Mouse (Mus musculus): Measurements from ENCODE around the gene Usp4. TPM values are rescaled to one million over a fixed set of nuclear protein-coding genes. Genes with fewer than 3 reads are reported as not detected.

The Usp4 gene
- polyA plus RNA-seq, 1 experiment: 89.4 TPM

- Histone ChIP-seq H3K27me3 (ENCODE audit: control insufficient read depth, insufficient read depth, insufficient read length) (no peaks in the 10 kb centered on the region), H3K4me2 (ENCODE audit: low read depth) (no peak overlapping the region), H3K79me2 (ENCODE audit: control insufficient read depth, insufficient read depth) (peaks cover 21% of the 10 kb centered on the region), H3K4me3 (no peak overlapping the region), H3ac (ENCODE audit: control insufficient read depth, insufficient read length) (no peak overlapping the region), H3K36me3 (ENCODE audit: control insufficient read depth, insufficient read depth) (no peaks in the 10 kb centered on the region)
- TF ChIP-seq MYOD1 (IDR thresholded peaks at IDR 0.05; ENCODE audit: control insufficient read depth in 1 of 3, insufficient read length in 2 of 3, low read depth in 2 of 3) (no peak), POLR2AphosphoS2 (IDR thresholded peaks at IDR 0.05; ENCODE audit: insufficient read length, low read depth) (no peak), CEBPB (IDR thresholded peaks at IDR 0.05; ENCODE audit: insufficient read depth, poor library complexity, severe bottlenecking) (no peak), REST (IDR thresholded peaks at IDR 0.05; ENCODE audit: insufficient read depth, insufficient read length) (no peak), MYOG (IDR thresholded peaks at IDR 0.05; ENCODE audit: control insufficient read depth in 1 of 3, insufficient read depth in 1 of 3, insufficient read length in 2 of 3, low read depth in 2 of 3) (no peak), TCF12 (IDR thresholded peaks at IDR 0.05; ENCODE audit: insufficient read depth, poor library complexity, severe bottlenecking) (no peak), POLR2A (IDR thresholded peaks at IDR 0.05; ENCODE audit: insufficient read length, low read depth) (no peak), USF1 (IDR thresholded peaks at IDR 0.05; ENCODE audit: low read depth) (no peak), E2F4 (IDR thresholded peaks at IDR 0.05; ENCODE audit: insufficient read depth) (no peak), TCF3 (IDR thresholded peaks at IDR 0.05; ENCODE audit: insufficient read length, low read depth) (no peak), SRF (IDR thresholded peaks at IDR 0.05; ENCODE audit: control insufficient read depth, insufficient read length, low read depth) (no peak), MAX (IDR thresholded peaks at IDR 0.05; ENCODE audit: low read depth) (no peak)
Measured at GRCm38 (mm10) chr9:108343835-108344234, 3.8 kb upstream of the Usp4 start.

- no peaks in the 10 kb centered on the region for H3K36me3 ChIP-seq (ENCODE audit: control insufficient read depth, insufficient read depth)
- H3K4me2 ChIP-seq (ENCODE audit: low read depth): no peak overlapping the region
- TF ChIP-seq TCF3 (IDR thresholded peaks at IDR 0.05; ENCODE audit: insufficient read length, low read depth) (no peak), POLR2A (IDR thresholded peaks at IDR 0.05; ENCODE audit: insufficient read length, low read depth) (no peak), USF1 (IDR thresholded peaks at IDR 0.05; ENCODE audit: low read depth) (no peak), REST (IDR thresholded peaks at IDR 0.05; ENCODE audit: insufficient read depth, insufficient read length) (no peak), CEBPB (IDR thresholded peaks at IDR 0.05; ENCODE audit: insufficient read depth, poor library complexity, severe bottlenecking) (no peak)
- H3K79me2 ChIP-seq (ENCODE audit: control insufficient read depth, insufficient read depth): peaks cover 26% of the 10 kb centered on the region
- no peak overlapping the region for H3ac ChIP-seq (ENCODE audit: control insufficient read depth, insufficient read length)
- H3K4me3 ChIP-seq: no peak overlapping the region
- H3K27me3 ChIP-seq (ENCODE audit: control insufficient read depth, insufficient read depth, insufficient read length): no peaks in the 10 kb centered on the region
Measured at GRCm38 (mm10) chr9:108344471-108344870, 3.2 kb upstream of the Usp4 start.

GRCm38 (mm10) chr9:108347024-108347423, 629 bp upstream of the Usp4 start:
- Histone ChIP-seq H3K4me2 (ENCODE audit: low read depth) (peak overlapping the region; percentile 90), H3ac (ENCODE audit: control insufficient read depth, insufficient read length) (peak overlapping the region; percentile 98), H3K36me3 (ENCODE audit: control insufficient read depth, insufficient read depth) (peaks cover 22% of the 10 kb centered on the region), H3K4me3 (peak overlapping the region; percentile 87), H3K79me2 (ENCODE audit: control insufficient read depth, insufficient read depth) (peaks cover 36% of the 10 kb centered on the region), H3K27me3 (ENCODE audit: control insufficient read depth, insufficient read depth, insufficient read length) (no peaks in the 10 kb centered on the region)
- TF ChIP-seq SRF (IDR thresholded peaks at IDR 0.05; ENCODE audit: control insufficient read depth, insufficient read length, low read depth) (no peak), USF1 (IDR thresholded peaks at IDR 0.05; ENCODE audit: low read depth) (no peak)

GRCm38 (mm10) chr9:108348290-108348680, 632 bp downstream of the Usp4 start:
- no peak for TF ChIP-seq TCF12 (IDR thresholded peaks at IDR 0.05; ENCODE audit: insufficient read depth, poor library complexity, severe bottlenecking)
- no peak for TF ChIP-seq TCF3 (IDR thresholded peaks at IDR 0.05; ENCODE audit: insufficient read length, low read depth)
- TF ChIP-seq USF1 (IDR thresholded peaks at IDR 0.05; ENCODE audit: low read depth): no peak
- no peak for TF ChIP-seq MYOG (IDR thresholded peaks at IDR 0.05; ENCODE audit: control insufficient read depth in 1 of 3, insufficient read depth in 1 of 3, insufficient read length in 2 of 3, low read depth in 2 of 3)
- no peak for TF ChIP-seq REST (IDR thresholded peaks at IDR 0.05; ENCODE audit: insufficient read depth, insufficient read length)
- no peak for TF ChIP-seq MYOD1 (IDR thresholded peaks at IDR 0.05; ENCODE audit: control insufficient read depth in 1 of 3, insufficient read length in 2 of 3, low read depth in 2 of 3)
- no peak for TF ChIP-seq E2F4 (IDR thresholded peaks at IDR 0.05; ENCODE audit: insufficient read depth)
- no peak for TF ChIP-seq MAX (IDR thresholded peaks at IDR 0.05; ENCODE audit: low read depth)
- TF ChIP-seq POLR2AphosphoS2 (IDR thresholded peaks at IDR 0.05; ENCODE audit: insufficient read length, low read depth): no peak
- no peak for TF ChIP-seq SRF (IDR thresholded peaks at IDR 0.05; ENCODE audit: control insufficient read depth, insufficient read length, low read depth)
- no peak for TF ChIP-seq POLR2A (IDR thresholded peaks at IDR 0.05; ENCODE audit: insufficient read length, low read depth)
- TF ChIP-seq CEBPB (IDR thresholded peaks at IDR 0.05; ENCODE audit: insufficient read depth, poor library complexity, severe bottlenecking): no peak
- Histone ChIP-seq H3K79me2 (ENCODE audit: control insufficient read depth, insufficient read depth) (peaks cover 40% of the 10 kb centered on the region), H3K36me3 (ENCODE audit: control insufficient read depth, insufficient read depth) (peaks cover 34% of the 10 kb centered on the region), H3ac (ENCODE audit: control insufficient read depth, insufficient read length) (peak overlapping the region; percentile 98), H3K27me3 (ENCODE audit: control insufficient read depth, insufficient read depth, insufficient read length) (no peaks in the 10 kb centered on the region), H3K4me2 (ENCODE audit: low read depth) (peak overlapping the region; percentile 82), H3K4me3 (peak overlapping the region; percentile 87)

- Histone ChIP-seq H3K4me2 (ENCODE audit: low read depth) (no peak overlapping the region), H3K4me3 (no peak overlapping the region), H3K79me2 (ENCODE audit: control insufficient read depth, insufficient read depth) (peaks cover 48% of the 10 kb centered on the region), H3K36me3 (ENCODE audit: control insufficient read depth, insufficient read depth) (peaks cover 43% of the 10 kb centered on the region), H3K27me3 (ENCODE audit: control insufficient read depth, insufficient read depth, insufficient read length) (no peaks in the 10 kb centered on the region), H3ac (ENCODE audit: control insufficient read depth, insufficient read length) (no peak overlapping the region)
- no peak for TF ChIP-seq MYOG (IDR thresholded peaks at IDR 0.05; ENCODE audit: control insufficient read depth in 1 of 3, insufficient read depth in 1 of 3, insufficient read length in 2 of 3, low read depth in 2 of 3)
- no peak for TF ChIP-seq MAX (IDR thresholded peaks at IDR 0.05; ENCODE audit: low read depth)
- TF ChIP-seq USF1 (IDR thresholded peaks at IDR 0.05; ENCODE audit: low read depth): no peak
- TF ChIP-seq TCF12 (IDR thresholded peaks at IDR 0.05; ENCODE audit: insufficient read depth, poor library complexity, severe bottlenecking): no peak
- no peak for TF ChIP-seq TCF3 (IDR thresholded peaks at IDR 0.05; ENCODE audit: insufficient read length, low read depth)
- TF ChIP-seq CEBPB (IDR thresholded peaks at IDR 0.05; ENCODE audit: insufficient read depth, poor library complexity, severe bottlenecking): no peak
- no peak for TF ChIP-seq MYOD1 (IDR thresholded peaks at IDR 0.05; ENCODE audit: control insufficient read depth in 1 of 3, insufficient read length in 2 of 3, low read depth in 2 of 3)
- TF ChIP-seq SRF (IDR thresholded peaks at IDR 0.05; ENCODE audit: control insufficient read depth, insufficient read length, low read depth): no peak
- no peak for TF ChIP-seq POLR2AphosphoS2 (IDR thresholded peaks at IDR 0.05; ENCODE audit: insufficient read length, low read depth)
- no peak for TF ChIP-seq E2F4 (IDR thresholded peaks at IDR 0.05; ENCODE audit: insufficient read depth)
- no peak for TF ChIP-seq REST (IDR thresholded peaks at IDR 0.05; ENCODE audit: insufficient read depth, insufficient read length)
- TF ChIP-seq POLR2A (IDR thresholded peaks at IDR 0.05; ENCODE audit: insufficient read length, low read depth): no peak
Measured at GRCm38 (mm10) chr9:108349727-108350126, 2.1 kb downstream of the Usp4 start.

All from myocyte (in vitro differentiated cells).